Mouse (Mus musculus): ENCODE measurements around the gene Arel1.

GRCm38 (mm10) chr12:84999053-84999452, 28.4 kb upstream of the Arel1 start:
- TF ChIP-seq CTCF (IDR thresholded peaks at IDR 0.05; ENCODE audit: control insufficient read depth, insufficient read depth, insufficient read length), result no peak
- no peak for TF ChIP-seq MAX (IDR thresholded peaks at IDR 0.05)
- TF ChIP-seq MYOD1 (IDR thresholded peaks at IDR 0.05; ENCODE audit: control insufficient read depth, insufficient read length, low read depth), result no peak
- TF ChIP-seq USF1 (IDR thresholded peaks at IDR 0.05; ENCODE audit: low read depth), result no peak

All from C2C12 (cell line).